15 mouse cellular contexts compared by ENCODE assay signal in genomic region chr10:60737169-60737728, GRCm38 (mm10). TPM values are rescaled to one million over a fixed set of nuclear protein-coding genes. Genes with fewer than 3 reads are reported as not detected.
DNase-seq lines count a peak whose midpoint lies in the region; ATAC-seq and TF ChIP-seq lines count a peak whose summit lies in the region.
"Had no signal": no experiment of that assay in that cellular context is flagged by ENCODE, and none has a peak within 500 bp of the region (broad histone marks: within the 10 kb centered on the region; RNA-seq: fewer than 3 reads in every experiment).

No protein-coding gene starts in this region.

- no peaks in the 10 kb centered on the region for H3K36me3 ChIP-seq in kidney, embryonic 15.5 days
- H3K36me3 ChIP-seq in E14TG2a.4 (ENCODE audit: insufficient read depth, low read length) (peaks cover 12% of the 10 kb centered on the region; the same call in 1 of the 2 replicates), macrophage (ENCODE audit: inconsistent target) (peaks cover 35% of the 10 kb centered on the region)

- no peak overlapping the region for H3K9ac ChIP-seq in kidney, embryonic 15.5 days

- H3K4me3 ChIP-seq in kidney, embryonic 15.5 days (replicated peaks) = no peak overlapping the region
- H3K4me3 ChIP-seq in E14TG2a.4 (replicated peaks; ENCODE audit: low read length) (0 out of 2 replicates have a peak overlapping the region, but pooled peaks have one; percentile 10), macrophage (ENCODE audit: inconsistent target) (no peak overlapping the region)
- H3K4me3 ChIP-seq: heart, adult 2 months had no signal

- H3K9me3 ChIP-seq in kidney, embryonic 15.5 days (replicated peaks) = no peaks in the 10 kb centered on the region
- H3K9me3 ChIP-seq in E14TG2a.4 (ENCODE audit: low read length) = no peaks in the 10 kb centered on the region

- ATAC-seq in kidney, embryonic 15.5 days (replicated peaks; ENCODE audit: low FRiP score) = peak; percentile 61

- no peak for TF ChIP-seq CTCF in E14TG2a.4 (conservative IDR thresholded peaks at IDR 0.05; ENCODE audit: low read length)

- H3K27me3 ChIP-seq in kidney, embryonic 15.5 days = no peaks in the 10 kb centered on the region
- no peaks in the 10 kb centered on the region for H3K27me3 ChIP-seq in E14TG2a.4 (ENCODE audit: insufficient read depth, low read length)

- H3K4me1 ChIP-seq in kidney, embryonic 15.5 days = peaks cover 26% of the 10 kb centered on the region
- peaks cover 81% of the 10 kb centered on the region for H3K4me1 ChIP-seq in E14TG2a.4 (replicated peaks; ENCODE audit: low read depth, low read length)

- no peak for DNase-seq in kidney, adult 18-20 months
- peak; percentile 82 for DNase-seq in adrenal gland, postnatal 14 days
- no peak for DNase-seq in right cerebral cortex, postnatal 25 days
- DNase-seq in layer of hippocampus, adult 11-12 months (ENCODE audit: low spot score) = no peak
- DNase-seq: B cell, adult 2 months; cerebellum, adult 18-20 months; gastrocnemius, postnatal 10 days; kidney, postnatal 25 days; lung, postnatal 14 days; thymus, postnatal 4 days had no signal

- 39% methylated on average over 11 of the region's 11 CpGs for WGBS in kidney, embryonic 15.5 days
- WGBS in macrophage (ENCODE audit: missing documents) = 92% methylated on average over 11 of the region's 11 CpGs

- no peak overlapping the region for H3K4me2 ChIP-seq in kidney, embryonic 15.5 days

- peak overlapping the region; percentile 64 for H3K27ac ChIP-seq in kidney, embryonic 15.5 days
- peak overlapping the region; percentile 81 for H3K27ac ChIP-seq in macrophage
- H3K27ac ChIP-seq: heart, adult 2 months had no signal

- peaks cover 93% of the 10 kb centered on the region; the same call in 1 of the 2 replicates for H3K79me2 ChIP-seq in macrophage (ENCODE audit: inconsistent target)

RNA-seq across cellular contexts. Expression of gene Slc29a3, which starts 15.3 kb away (rescaled TPM):
- polyA plus RNA-seq in kidney, embryonic 15.5 days (2015; fragmentation: Nextera tagmentation; extraction: Ambion mirVana) = 13.4 and 15.5 TPM in 2 replicates
- total RNA-seq in adrenal gland, postnatal 14 days (2021) = 14.3 and 20.7 TPM in 2 replicates
- 10 to 100 TPM in 22 of 26 experiments, 1 to 10 TPM in 4; 4.8 to 91.9 (median 47.9) TPM for total RNA-seq in macrophage (2018; cell fraction: chromatin; rRNA removed)
- total RNA-seq in macrophage (2018; cell fraction: cytosol; rRNA removed) = 100 to 1,000 TPM in 22 of 26 experiments, 10 to 100 TPM in 4; 73.7 to 177 (median 142) TPM
- 100 to 1,000 TPM in 15 of 26 experiments, 10 to 100 TPM in 11; 40.3 to 216 (median 117) TPM for total RNA-seq in macrophage (2018; cell fraction: nucleus; rRNA removed)
- 49.5 to 143 TPM (median 110 TPM) in 3 replicates for polyA plus RNA-seq in macrophage (2018)

RNA-seq across cellular contexts. Expression of gene Cdh23, which starts 41.0 kb away (rescaled TPM):
- 0.62 and 0.66 TPM in 2 replicates for polyA plus RNA-seq in kidney, embryonic 15.5 days (2015; fragmentation: Nextera tagmentation; extraction: Ambion mirVana)
- total RNA-seq in adrenal gland, postnatal 14 days (2021) = 4.0 and 4.5 TPM in 2 replicates
- 10 to 100 TPM in 2 of 26 experiments, 1 to 10 TPM in 15, under 1 TPM in 9; 0.09 to 14.8 (median 3.5) TPM for total RNA-seq in macrophage (2018; cell fraction: chromatin; rRNA removed)
- total RNA-seq in macrophage (2018; cell fraction: cytosol; rRNA removed) = 1 to 10 TPM in 11 of 26 experiments, under 1 TPM in 15; 0.04 to 2.5 (median 0.34) TPM
- 1 to 10 TPM in 16 of 26 experiments, under 1 TPM in 10; 0.10 to 7.3 (median 1.6) TPM for total RNA-seq in macrophage (2018; cell fraction: nucleus; rRNA removed)
- 0.06 to 0.93 TPM (median 0.40 TPM) in 3 replicates for polyA plus RNA-seq in macrophage (2018)
- total RNA-seq: megakaryocyte-erythroid progenitor cell, adult 5-6 weeks had no signal
